Mouse (Mus musculus): Measurements from ENCODE around the gene Pla2g2f. TPM values are rescaled to one million over a fixed set of nuclear protein-coding genes. Genes with fewer than 3 reads are reported as not detected.

Gene Pla2g2f
- polyA plus RNA-seq, 1 experiment from 2014 or later, result 0.09 TPM

- WGBS, result 42% methylated on average over 6 of the region's 6 CpGs
- H3K4me1 ChIP-seq (ENCODE audit: control insufficient read depth, insufficient read depth, low read length), result no peaks in the 10 kb centered on the region; the same call in 1 of the 2 replicates
- no peak for ATAC-seq (ENCODE audit: insufficient number of reproducible peaks, low FRiP score, low TSS enrichment, low read depth)
Observed at GRCm38 (mm10) chr4:138796513-138797216, 39.2 kb upstream of the Pla2g2f start.

GRCm38 (mm10) chr4:138794344-138794743, 36.9 kb upstream of the Pla2g2f start:
- no peak overlapping the region for H3K4me3 ChIP-seq (ENCODE audit: low read depth, low read length)
- no peaks in the 10 kb centered on the region for H3K9me3 ChIP-seq (ENCODE audit: control insufficient read depth, low read length)
- 90% methylated on average over 6 of the region's 6 CpGs for WGBS
- no peaks in the 10 kb centered on the region for H3K27me3 ChIP-seq (ENCODE audit: control insufficient read depth, insufficient read depth, low read length)
- H3K27ac ChIP-seq (replicated peaks; ENCODE audit: low read depth, low read length), result no peak overlapping the region
- no peak overlapping the region for H3K9ac ChIP-seq (ENCODE audit: low read length)
- ATAC-seq (ENCODE audit: insufficient number of reproducible peaks, low FRiP score, low TSS enrichment, low read depth) (no peak), DNase-seq (ENCODE audit: low spot score) (no peak)
- H3K4me2 ChIP-seq (ENCODE audit: low read depth, severe bottlenecking), result no peak overlapping the region
- no peaks in the 10 kb centered on the region for H3K4me1 ChIP-seq (ENCODE audit: control insufficient read depth, insufficient read depth, low read length)
- no peaks in the 10 kb centered on the region for H3K36me3 ChIP-seq (ENCODE audit: control insufficient read depth, insufficient read depth, low read length)

More at GRCm38 (mm10) chr4:138796513-138797216, 39.2 kb upstream of the Pla2g2f start:
- Histone ChIP-seq H3K27ac (replicated peaks; ENCODE audit: low read depth, low read length) (no peak overlapping the region), H3K9ac (ENCODE audit: low read length) (no peak overlapping the region), H3K4me3 (ENCODE audit: low read depth, low read length) (no peak overlapping the region), H3K27me3 (ENCODE audit: control insufficient read depth, insufficient read depth, low read length) (no peaks in the 10 kb centered on the region), H3K9me3 (ENCODE audit: control insufficient read depth, low read length) (no peaks in the 10 kb centered on the region), H3K36me3 (ENCODE audit: control insufficient read depth, insufficient read depth, low read length) (no peaks in the 10 kb centered on the region), H3K4me2 (ENCODE audit: low read depth, severe bottlenecking) (no peak overlapping the region)
- no peak for DNase-seq (ENCODE audit: low spot score)

- ATAC-seq (ENCODE audit: insufficient number of reproducible peaks, low FRiP score, low TSS enrichment, low read depth) (no peak), DNase-seq (ENCODE audit: low spot score) (peak; percentile 36)
- Histone ChIP-seq H3K4me3 (ENCODE audit: low read depth, low read length) (no peak overlapping the region), H3K27ac (replicated peaks; ENCODE audit: low read depth, low read length) (no peak overlapping the region), H3K27me3 (ENCODE audit: control insufficient read depth, insufficient read depth, low read length) (no peaks in the 10 kb centered on the region), H3K4me1 (ENCODE audit: control insufficient read depth, insufficient read depth, low read length) (no peaks in the 10 kb centered on the region), H3K36me3 (ENCODE audit: control insufficient read depth, insufficient read depth, low read length) (no peaks in the 10 kb centered on the region), H3K9ac (ENCODE audit: low read length) (no peak overlapping the region), H3K9me3 (ENCODE audit: control insufficient read depth, low read length) (no peaks in the 10 kb centered on the region), H3K4me2 (ENCODE audit: low read depth, severe bottlenecking) (no peak overlapping the region)
- 63% methylated on average over 2 of the region's 2 CpGs for WGBS
Observed at GRCm38 (mm10) chr4:138793276-138793675, 35.9 kb upstream of the Pla2g2f start.

GRCm38 (mm10) chr4:138792599-138792998, 35.2 kb upstream of the Pla2g2f start:
- DNase-seq (ENCODE audit: low spot score), result no peak
- Histone ChIP-seq H3K4me3 (ENCODE audit: low read depth, low read length) (no peak overlapping the region), H3K36me3 (ENCODE audit: control insufficient read depth, insufficient read depth, low read length) (no peaks in the 10 kb centered on the region), H3K4me2 (ENCODE audit: low read depth, severe bottlenecking) (no peak overlapping the region), H3K27me3 (ENCODE audit: control insufficient read depth, insufficient read depth, low read length) (no peaks in the 10 kb centered on the region), H3K9ac (ENCODE audit: low read length) (no peak overlapping the region), H3K9me3 (ENCODE audit: control insufficient read depth, low read length) (no peaks in the 10 kb centered on the region), H3K27ac (replicated peaks; ENCODE audit: low read depth, low read length) (no peak overlapping the region), H3K4me1 (ENCODE audit: control insufficient read depth, insufficient read depth, low read length) (no peaks in the 10 kb centered on the region)
- no peak for ATAC-seq (ENCODE audit: insufficient number of reproducible peaks, low FRiP score, low TSS enrichment, low read depth)
- WGBS, result 58% methylated on average over 9 of the region's 9 CpGs

GRCm38 (mm10) chr4:138791452-138791851, 34.0 kb upstream of the Pla2g2f start:
- H3K4me3 ChIP-seq (ENCODE audit: low read depth, low read length), result no peak overlapping the region
- H3K9me3 ChIP-seq (ENCODE audit: control insufficient read depth, low read length), result no peaks in the 10 kb centered on the region
- DNase-seq (ENCODE audit: low spot score) (no peak), ATAC-seq (ENCODE audit: insufficient number of reproducible peaks, low FRiP score, low TSS enrichment, low read depth) (no peak)
- no peak overlapping the region for H3K27ac ChIP-seq (replicated peaks; ENCODE audit: low read depth, low read length)
- no peak overlapping the region for H3K9ac ChIP-seq (ENCODE audit: low read length)
- no peak overlapping the region for H3K4me2 ChIP-seq (ENCODE audit: low read depth, severe bottlenecking)
- H3K4me1 ChIP-seq (ENCODE audit: control insufficient read depth, insufficient read depth, low read length), result no peaks in the 10 kb centered on the region
- no peaks in the 10 kb centered on the region for H3K36me3 ChIP-seq (ENCODE audit: control insufficient read depth, insufficient read depth, low read length)
- WGBS, result 71% methylated on average over 6 of the region's 6 CpGs
- no peaks in the 10 kb centered on the region for H3K27me3 ChIP-seq (ENCODE audit: control insufficient read depth, insufficient read depth, low read length)

GRCm38 (mm10) chr4:138788381-138788780, 31.0 kb upstream of the Pla2g2f start:
- Histone ChIP-seq H3K27ac (replicated peaks; ENCODE audit: low read depth, low read length) (no peak overlapping the region), H3K4me2 (ENCODE audit: low read depth, severe bottlenecking) (no peak overlapping the region), H3K4me1 (ENCODE audit: control insufficient read depth, insufficient read depth, low read length) (no peaks in the 10 kb centered on the region), H3K27me3 (ENCODE audit: control insufficient read depth, insufficient read depth, low read length) (no peaks in the 10 kb centered on the region), H3K9me3 (ENCODE audit: control insufficient read depth, low read length) (no peaks in the 10 kb centered on the region), H3K9ac (ENCODE audit: low read length) (no peak overlapping the region), H3K36me3 (ENCODE audit: control insufficient read depth, insufficient read depth, low read length) (no peaks in the 10 kb centered on the region), H3K4me3 (ENCODE audit: low read depth, low read length) (no peak overlapping the region)
- WGBS, result 72% methylated on average over 4 of the region's 4 CpGs
- DNase-seq (ENCODE audit: low spot score), result no peak
- ATAC-seq (ENCODE audit: insufficient number of reproducible peaks, low FRiP score, low TSS enrichment, low read depth), result no peak

GRCm38 (mm10) chr4:138786141-138786540, 28.7 kb upstream of the Pla2g2f start:
- ATAC-seq (ENCODE audit: insufficient number of reproducible peaks, low FRiP score, low TSS enrichment, low read depth) (no peak), DNase-seq (ENCODE audit: low spot score) (no peak)

GRCm38 (mm10) chr4:138785721-138786120, 28.3 kb upstream of the Pla2g2f start:
- no peak overlapping the region for H3K27ac ChIP-seq (replicated peaks; ENCODE audit: low read depth, low read length)
- no peaks in the 10 kb centered on the region for H3K9me3 ChIP-seq (ENCODE audit: control insufficient read depth, low read length)
- no peaks in the 10 kb centered on the region for H3K4me1 ChIP-seq (ENCODE audit: control insufficient read depth, insufficient read depth, low read length)
- 52% methylated on average over 4 of the region's 4 CpGs for WGBS
- no peak for ATAC-seq (ENCODE audit: insufficient number of reproducible peaks, low FRiP score, low TSS enrichment, low read depth)
- no peak for DNase-seq (ENCODE audit: low spot score)
- H3K36me3 ChIP-seq (ENCODE audit: control insufficient read depth, insufficient read depth, low read length), result no peaks in the 10 kb centered on the region
- H3K4me2 ChIP-seq (ENCODE audit: low read depth, severe bottlenecking), result no peak overlapping the region
- no peaks in the 10 kb centered on the region for H3K27me3 ChIP-seq (ENCODE audit: control insufficient read depth, insufficient read depth, low read length)
- no peak overlapping the region for H3K4me3 ChIP-seq (ENCODE audit: low read depth, low read length)
- no peak overlapping the region for H3K9ac ChIP-seq (ENCODE audit: low read length)

More at GRCm38 (mm10) chr4:138786141-138786540, 28.7 kb upstream of the Pla2g2f start:
- H3K4me3 ChIP-seq (ENCODE audit: low read depth, low read length), result no peak overlapping the region
- no peaks in the 10 kb centered on the region for H3K4me1 ChIP-seq (ENCODE audit: control insufficient read depth, insufficient read depth, low read length)
- no peak overlapping the region for H3K9ac ChIP-seq (ENCODE audit: low read length)
- no peaks in the 10 kb centered on the region for H3K27me3 ChIP-seq (ENCODE audit: control insufficient read depth, insufficient read depth, low read length)
- H3K36me3 ChIP-seq (ENCODE audit: control insufficient read depth, insufficient read depth, low read length), result no peaks in the 10 kb centered on the region
- no peak overlapping the region for H3K27ac ChIP-seq (replicated peaks; ENCODE audit: low read depth, low read length)
- H3K9me3 ChIP-seq (ENCODE audit: control insufficient read depth, low read length), result no peaks in the 10 kb centered on the region
- WGBS, result 73% methylated on average over 4 of the region's 4 CpGs
- no peak overlapping the region for H3K4me2 ChIP-seq (ENCODE audit: low read depth, severe bottlenecking)

- Histone ChIP-seq H3K27ac (replicated peaks; ENCODE audit: low read depth, low read length) (no peak overlapping the region), H3K9me3 (ENCODE audit: control insufficient read depth, low read length) (no peaks in the 10 kb centered on the region), H3K36me3 (ENCODE audit: control insufficient read depth, insufficient read depth, low read length) (no peaks in the 10 kb centered on the region), H3K4me2 (ENCODE audit: low read depth, severe bottlenecking) (no peak overlapping the region), H3K4me3 (ENCODE audit: low read depth, low read length) (no peak overlapping the region), H3K27me3 (ENCODE audit: control insufficient read depth, insufficient read depth, low read length) (no peaks in the 10 kb centered on the region), H3K4me1 (ENCODE audit: control insufficient read depth, insufficient read depth, low read length) (no peaks in the 10 kb centered on the region), H3K9ac (ENCODE audit: low read length) (no peak overlapping the region)
- ATAC-seq (ENCODE audit: insufficient number of reproducible peaks, low FRiP score, low TSS enrichment, low read depth) (no peak), DNase-seq (ENCODE audit: low spot score) (no peak)
- WGBS, result 82% methylated on average over 6 of the region's 6 CpGs
Observed at GRCm38 (mm10) chr4:138782098-138782497, 24.7 kb upstream of the Pla2g2f start.
